Mouse (Mus musculus): ENCODE results near the gene Gpr3. TPM values are rescaled to one million over a fixed set of nuclear protein-coding genes. Genes with fewer than 3 reads are reported as not detected.

The Gpr3 gene
- polyA plus RNA-seq, 1 experiment from 2014 or later, result 0.11 TPM

DNA sequence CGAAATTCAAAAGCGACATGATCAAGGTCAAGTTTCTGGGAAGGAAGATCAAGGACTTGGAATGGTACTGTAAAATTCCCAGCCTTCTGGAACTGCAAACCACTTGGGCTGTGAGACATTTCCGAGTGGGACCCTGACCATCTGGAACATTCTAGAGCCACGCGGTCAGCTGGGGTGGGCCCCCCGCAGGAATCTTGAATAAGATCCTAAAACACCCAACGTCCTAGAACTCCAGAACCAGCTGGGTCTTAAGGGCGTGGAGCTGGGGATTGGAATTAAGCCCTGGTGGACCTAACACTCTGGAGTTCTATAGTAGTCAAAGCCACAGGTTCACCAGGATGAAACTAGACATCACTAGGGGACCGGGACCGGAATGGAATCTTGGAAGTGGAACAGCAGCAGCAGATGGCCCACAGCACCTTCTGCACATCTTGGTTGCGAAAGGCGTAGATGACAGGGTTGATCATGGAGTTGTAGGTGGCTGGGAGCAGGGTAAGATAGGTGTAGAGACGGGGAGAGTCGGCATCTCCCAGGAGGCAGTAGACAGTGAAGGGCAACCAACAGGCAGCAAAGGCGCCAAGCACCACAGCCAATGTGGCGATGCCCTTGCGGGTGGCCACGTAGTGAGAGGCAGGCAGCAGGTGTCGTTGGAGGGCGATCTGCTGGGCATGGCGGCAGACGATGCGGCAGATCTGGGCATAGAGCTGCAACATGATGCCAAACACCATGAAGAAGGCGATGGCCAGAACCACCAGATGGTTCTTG lies 2.1 kb downstream of the Gpr3 start:
- no peaks in the 10 kb centered on the region for H3K36me3 ChIP-seq (ENCODE audit: control insufficient read depth, insufficient read depth, low read length)
- no peak overlapping the region for H3K4me2 ChIP-seq (replicated peaks; ENCODE audit: low read depth)
- no peak overlapping the region for H3K4me3 ChIP-seq (ENCODE audit: low read depth, low read length)
- TF ChIP-seq EP300 (optimal IDR thresholded peaks at IDR 0.05) (no peak), CTCF (IDR thresholded peaks at IDR 0.05; ENCODE audit: low read depth) (no peak)
- 92% methylated on average over 24 of the region's 24 CpGs for WGBS
- no peak overlapping the region for H3K9ac ChIP-seq (ENCODE audit: low read length)
- no peak overlapping the region for H3K27ac ChIP-seq (replicated peaks)
- 0 out of 2 replicates have a peak, but pooled peaks cover 3% of the 10 kb centered on the region for H3K4me1 ChIP-seq (replicated peaks; ENCODE audit: control insufficient read depth, insufficient read depth)
- ATAC-seq (ENCODE audit: low FRiP score, low TSS enrichment), result no peak
- peaks cover 2% of the 10 kb centered on the region; the same call in 1 of the 2 replicates for H3K27me3 ChIP-seq (ENCODE audit: control insufficient read depth, insufficient read depth, low read length)
- H3K9me3 ChIP-seq (ENCODE audit: control insufficient read depth, low read length), result no peaks in the 10 kb centered on the region
- no peak for DNase-seq (ENCODE audit: low spot score)

DNA sequence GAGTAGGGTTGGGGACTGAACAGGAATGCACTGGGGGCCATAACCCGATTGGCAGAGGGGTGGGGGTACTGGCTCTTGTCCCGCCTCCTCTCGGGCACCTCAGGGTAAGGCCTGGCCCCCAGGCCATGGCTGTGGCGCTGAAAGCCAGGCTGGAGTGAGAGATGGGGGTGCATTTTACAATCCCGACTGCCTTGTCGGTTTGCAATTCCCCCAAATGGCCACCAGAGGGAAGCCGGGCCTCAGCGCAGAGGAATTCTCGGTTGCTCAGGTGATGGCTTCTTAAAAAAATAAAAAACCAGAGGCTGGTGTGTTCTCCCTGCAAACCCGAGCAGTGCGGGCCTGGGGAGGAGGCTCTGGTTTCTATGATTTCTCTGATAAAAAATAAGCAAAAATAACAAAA lies 3.0 kb downstream of the Gpr3 start:
- peak; percentile 8; the same call in 1 of the 2 replicates for ATAC-seq (ENCODE audit: low FRiP score, low TSS enrichment)
- Histone ChIP-seq H3K27me3 (ENCODE audit: control insufficient read depth, insufficient read depth, low read length) (peaks cover 2% of the 10 kb centered on the region; the same call in 1 of the 2 replicates), H3K27ac (replicated peaks) (no peak overlapping the region), H3K9me3 (ENCODE audit: control insufficient read depth, low read length) (no peaks in the 10 kb centered on the region), H3K4me2 (replicated peaks; ENCODE audit: low read depth) (no peak overlapping the region), H3K36me3 (ENCODE audit: control insufficient read depth, insufficient read depth, low read length) (no peaks in the 10 kb centered on the region), H3K4me3 (ENCODE audit: low read depth, low read length) (no peak overlapping the region), H3K9ac (ENCODE audit: low read length) (no peak overlapping the region), H3K4me1 (replicated peaks; ENCODE audit: control insufficient read depth, insufficient read depth) (0 out of 2 replicates have a peak, but pooled peaks cover 3% of the 10 kb centered on the region)
- 3% methylated on average over 11 of the region's 11 CpGs for WGBS
- TF ChIP-seq CTCF (IDR thresholded peaks at IDR 0.05; ENCODE audit: low read depth), result peak; percentile 91
- TF ChIP-seq EP300 (optimal IDR thresholded peaks at IDR 0.05), result no peak
- DNase-seq (ENCODE audit: low spot score), result peak; percentile 74

DNA sequence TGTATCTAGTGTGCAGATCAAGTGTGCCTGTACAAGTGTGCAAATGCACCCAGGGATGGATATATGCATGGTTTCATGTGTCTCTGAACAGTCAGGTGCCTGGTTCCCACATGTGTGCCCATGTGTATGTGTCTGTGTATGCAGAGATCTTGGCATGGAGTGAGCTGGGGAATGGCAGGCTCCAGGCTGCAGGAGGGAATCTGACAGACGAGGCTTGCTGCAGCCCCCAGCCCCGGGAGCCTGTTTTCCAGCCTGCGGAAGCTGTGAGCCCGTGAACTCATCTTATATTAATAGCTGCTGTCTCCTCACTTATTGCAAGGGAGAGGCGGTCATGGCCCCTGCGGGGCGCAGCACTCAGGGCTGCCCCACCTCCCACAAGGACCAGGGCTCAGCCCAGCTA lies 8.0 kb downstream of the Gpr3 start:
- no peaks in the 10 kb centered on the region for H3K36me3 ChIP-seq (ENCODE audit: control insufficient read depth, insufficient read depth, low read length)
- H3K9me3 ChIP-seq (ENCODE audit: control insufficient read depth, low read length), result no peaks in the 10 kb centered on the region
- H3K27me3 ChIP-seq (ENCODE audit: control insufficient read depth, insufficient read depth, low read length), result no peaks in the 10 kb centered on the region
- TF ChIP-seq EP300 (optimal IDR thresholded peaks at IDR 0.05), result no peak
- no peak for TF ChIP-seq CTCF (IDR thresholded peaks at IDR 0.05; ENCODE audit: low read depth)
- H3K9ac ChIP-seq (ENCODE audit: low read length), result no peak overlapping the region
- 33% methylated on average over 7 of the region's 7 CpGs for WGBS
- H3K4me1 ChIP-seq (replicated peaks; ENCODE audit: control insufficient read depth, insufficient read depth), result peaks cover 9% of the 10 kb centered on the region
- DNase-seq (ENCODE audit: low spot score) (no peak), ATAC-seq (ENCODE audit: low FRiP score, low TSS enrichment) (no peak)
- H3K4me3 ChIP-seq (ENCODE audit: low read depth, low read length), result no peak overlapping the region
- H3K27ac ChIP-seq (replicated peaks), result no peak overlapping the region; the same call in 1 of the 2 replicates
- no peak overlapping the region for H3K4me2 ChIP-seq (replicated peaks; ENCODE audit: low read depth)

DNA sequence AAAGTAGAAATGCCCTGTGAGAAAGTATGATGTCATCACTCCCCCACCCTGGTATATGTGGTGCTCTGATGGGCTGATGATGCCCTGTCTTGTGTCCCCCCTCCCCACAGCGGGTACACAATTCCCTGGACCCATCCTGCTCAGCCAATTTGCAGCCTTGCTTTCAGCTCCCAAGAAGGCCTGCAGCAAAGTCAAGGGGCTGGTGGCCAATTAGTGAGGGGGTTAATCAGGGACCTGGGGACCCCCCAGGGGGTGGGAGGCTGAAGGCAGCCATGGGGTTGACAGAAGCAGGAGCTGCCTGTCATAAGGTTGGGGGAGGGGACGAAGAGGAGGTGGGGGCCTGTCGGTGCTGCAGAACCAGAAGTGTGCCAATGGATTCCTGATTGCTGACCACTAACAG lies 8.7 kb downstream of the Gpr3 start:
- H3K4me1 ChIP-seq (replicated peaks; ENCODE audit: control insufficient read depth, insufficient read depth), result peaks cover 9% of the 10 kb centered on the region
- no peak for DNase-seq (ENCODE audit: low spot score)
- no peak overlapping the region for H3K4me2 ChIP-seq (replicated peaks; ENCODE audit: low read depth)
- H3K27me3 ChIP-seq (ENCODE audit: control insufficient read depth, insufficient read depth, low read length), result no peaks in the 10 kb centered on the region
- no peaks in the 10 kb centered on the region for H3K36me3 ChIP-seq (ENCODE audit: control insufficient read depth, insufficient read depth, low read length)
- TF ChIP-seq CTCF (IDR thresholded peaks at IDR 0.05; ENCODE audit: low read depth), result no peak
- no peak for TF ChIP-seq EP300 (optimal IDR thresholded peaks at IDR 0.05)
- no peaks in the 10 kb centered on the region for H3K9me3 ChIP-seq (ENCODE audit: control insufficient read depth, low read length)
- no peak overlapping the region for H3K27ac ChIP-seq (replicated peaks)
- 63% methylated on average over 3 of the region's 3 CpGs for WGBS
- H3K4me3 ChIP-seq (ENCODE audit: low read depth, low read length), result no peak overlapping the region
- H3K9ac ChIP-seq (ENCODE audit: low read length), result no peak overlapping the region
- ATAC-seq (ENCODE audit: low FRiP score, low TSS enrichment), result no peak

DNA sequence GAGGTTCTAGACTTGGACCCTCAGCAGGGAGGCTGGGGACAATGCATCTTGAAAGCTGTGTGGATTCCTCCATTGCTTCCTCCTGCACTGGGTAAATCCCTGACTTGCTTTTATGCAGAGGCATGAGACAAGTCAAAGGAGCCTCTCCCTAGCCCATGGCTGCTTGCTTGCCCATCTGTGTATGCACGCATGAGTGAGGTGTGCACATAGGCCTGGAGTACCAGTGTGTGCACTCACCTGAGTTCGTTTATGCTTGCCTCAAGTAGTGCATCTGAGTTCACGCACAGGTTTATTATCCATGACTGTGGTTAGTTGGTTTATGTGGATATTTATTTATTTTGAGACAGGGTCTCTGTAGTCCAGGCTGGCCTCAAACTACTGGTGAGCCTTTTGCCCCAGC lies 10.1 kb downstream of the Gpr3 start:
- TF ChIP-seq EP300 (optimal IDR thresholded peaks at IDR 0.05), result no peak
- no peak for TF ChIP-seq CTCF (IDR thresholded peaks at IDR 0.05; ENCODE audit: low read depth)
- ATAC-seq (ENCODE audit: low FRiP score, low TSS enrichment), result no peak
- no peak overlapping the region for H3K9ac ChIP-seq (ENCODE audit: low read length)
- no peaks in the 10 kb centered on the region for H3K9me3 ChIP-seq (ENCODE audit: control insufficient read depth, low read length)
- DNase-seq (ENCODE audit: low spot score), result no peak
- no peaks in the 10 kb centered on the region for H3K36me3 ChIP-seq (ENCODE audit: control insufficient read depth, insufficient read depth, low read length)
- H3K4me2 ChIP-seq (replicated peaks; ENCODE audit: low read depth), result no peak overlapping the region
- H3K4me1 ChIP-seq (replicated peaks; ENCODE audit: control insufficient read depth, insufficient read depth), result peaks cover 13% of the 10 kb centered on the region
- H3K4me3 ChIP-seq (ENCODE audit: low read depth, low read length), result no peak overlapping the region
- no peak overlapping the region for H3K27ac ChIP-seq (replicated peaks)
- H3K27me3 ChIP-seq (ENCODE audit: control insufficient read depth, insufficient read depth, low read length), result no peaks in the 10 kb centered on the region
- 94% methylated on average over 3 of the region's 3 CpGs for WGBS

Data from stomach, postnatal 0 days (tissue).